Mouse (Mus musculus): ENCODE results near the gene Trpm5. TPM values are rescaled to one million over a fixed set of nuclear protein-coding genes. Genes with fewer than 3 reads are reported as not detected.

Trpm5 gene
- total and polyA plus RNA-seq, 2 experiments from 2014 or later, result 2.0 to 2.1 TPM

DNA sequence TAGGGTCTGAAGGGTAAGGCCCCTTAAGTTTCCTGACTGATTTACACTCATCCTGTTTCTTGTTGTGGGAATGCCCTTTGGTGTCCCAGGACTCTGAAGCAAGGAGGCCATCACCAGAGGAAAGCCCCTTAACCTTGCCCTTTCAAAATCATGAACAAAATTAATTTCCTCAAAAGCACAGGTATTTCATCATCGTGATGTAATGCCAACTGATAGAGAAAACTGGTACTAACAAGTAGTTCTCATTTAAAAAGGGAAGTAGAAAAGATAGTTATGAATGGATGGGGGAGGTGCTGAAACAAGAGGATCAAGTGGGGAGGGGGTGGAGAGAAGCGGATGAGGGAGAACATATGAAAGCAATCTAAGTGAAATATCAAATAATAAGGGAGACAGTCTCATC, 70.9 kb downstream of the Trpm5 start:
- WGBS, result 97% methylated on average over 2 of the region's 2 CpGs
- Histone ChIP-seq H3K27me3 (ENCODE audit: insufficient read depth, low read length) (no peaks in the 10 kb centered on the region), H3K36me3 (ENCODE audit: insufficient read depth, low read length) (peaks cover 6% of the 10 kb centered on the region; the same call in 1 of the 2 replicates), H3K4me2 (ENCODE audit: low read depth, low read length) (no peak overlapping the region), H3K9ac (replicated peaks; ENCODE audit: low read length) (no peak overlapping the region), H3K4me1 (ENCODE audit: insufficient read depth, low read length) (no peaks in the 10 kb centered on the region), H3K4me3 (ENCODE audit: low read length) (no peak overlapping the region), H3K9me3 (ENCODE audit: low read length) (no peaks in the 10 kb centered on the region), H3K27ac (no peak overlapping the region)
- DNase-seq (ENCODE audit: low spot score) (no peak), ATAC-seq (no peak)
- TF ChIP-seq CTCF (IDR thresholded peaks at IDR 0.05; ENCODE audit: low read depth), result no peak

DNA sequence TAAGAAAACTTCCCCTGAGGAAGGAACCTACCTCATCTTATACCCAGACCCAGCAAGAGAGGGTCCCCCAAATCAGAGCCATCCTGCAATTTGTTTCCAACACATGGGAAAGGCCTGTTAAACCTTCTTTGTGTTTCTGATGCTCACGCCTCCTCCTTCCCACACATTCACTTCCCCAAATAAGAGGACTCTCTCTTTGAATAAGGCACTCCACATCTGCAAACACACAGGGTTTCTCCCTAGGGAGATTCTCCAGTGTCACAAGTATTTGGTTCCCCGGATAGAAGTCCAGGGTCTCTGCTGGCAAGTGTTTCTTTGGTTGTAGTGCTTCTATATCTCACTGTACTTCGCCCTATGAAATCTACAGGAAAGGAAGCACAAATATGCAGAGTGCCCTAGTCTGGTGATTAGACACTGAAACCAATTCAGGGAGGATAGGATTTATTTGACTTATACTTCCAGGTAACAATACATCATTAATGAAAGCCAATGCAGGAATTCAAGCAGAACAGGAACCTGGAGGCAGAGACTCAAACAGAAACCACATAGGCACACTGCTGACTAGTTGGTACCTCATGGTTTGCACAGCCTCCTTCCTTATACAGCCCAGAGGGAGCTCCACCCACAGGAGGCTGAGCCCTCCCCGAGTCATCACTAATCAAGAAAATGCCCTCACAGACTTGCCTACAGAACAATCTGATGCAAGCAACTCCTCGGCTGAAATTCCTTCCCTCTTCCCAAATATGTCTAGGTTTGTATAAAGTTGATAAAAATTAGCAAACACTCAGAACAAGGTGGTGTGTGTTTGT, 72.9 kb downstream of the Trpm5 start:
- WGBS, result 69% methylated on average over 5 of the region's 5 CpGs
- peaks cover 6% of the 10 kb centered on the region; the same call in 1 of the 2 replicates for H3K36me3 ChIP-seq (ENCODE audit: insufficient read depth, low read length)
- no peak overlapping the region for H3K4me3 ChIP-seq (ENCODE audit: low read length)
- DNase-seq (ENCODE audit: low spot score) (no peak), ATAC-seq (no peak)
- H3K9ac ChIP-seq (replicated peaks; ENCODE audit: low read length), result no peak overlapping the region
- H3K9me3 ChIP-seq (ENCODE audit: low read length), result no peaks in the 10 kb centered on the region
- TF ChIP-seq CTCF (IDR thresholded peaks at IDR 0.05; ENCODE audit: low read depth), result no peak
- no peaks in the 10 kb centered on the region for H3K27me3 ChIP-seq (ENCODE audit: insufficient read depth, low read length)
- no peaks in the 10 kb centered on the region for H3K4me1 ChIP-seq (ENCODE audit: insufficient read depth, low read length)
- no peak overlapping the region for H3K27ac ChIP-seq
- H3K4me2 ChIP-seq (ENCODE audit: low read depth, low read length), result no peak overlapping the region

DNA sequence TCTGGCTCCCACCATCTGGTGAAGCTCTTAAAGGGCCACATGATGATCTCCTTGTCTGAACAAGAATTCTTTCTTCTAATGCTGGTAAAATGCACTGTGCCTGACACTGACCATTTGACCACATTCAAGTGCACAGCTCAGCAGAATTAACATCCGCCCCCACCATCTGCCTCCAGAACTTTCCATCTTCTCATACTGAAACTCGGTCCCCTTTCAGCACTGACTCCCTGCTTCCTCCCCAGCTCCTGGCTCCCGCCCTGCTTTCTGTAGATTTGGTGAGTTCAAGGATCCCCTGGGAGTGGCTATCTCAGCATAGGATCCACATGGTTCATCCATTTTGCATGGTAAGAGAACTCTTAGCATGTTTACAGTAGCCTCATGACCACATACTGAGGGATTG, 73.7 kb downstream of the Trpm5 start:
- H3K9ac ChIP-seq (replicated peaks; ENCODE audit: low read length), result no peak overlapping the region
- no peak for ATAC-seq
- WGBS, result 75% methylated on average over 3 of the region's 3 CpGs

DNA sequence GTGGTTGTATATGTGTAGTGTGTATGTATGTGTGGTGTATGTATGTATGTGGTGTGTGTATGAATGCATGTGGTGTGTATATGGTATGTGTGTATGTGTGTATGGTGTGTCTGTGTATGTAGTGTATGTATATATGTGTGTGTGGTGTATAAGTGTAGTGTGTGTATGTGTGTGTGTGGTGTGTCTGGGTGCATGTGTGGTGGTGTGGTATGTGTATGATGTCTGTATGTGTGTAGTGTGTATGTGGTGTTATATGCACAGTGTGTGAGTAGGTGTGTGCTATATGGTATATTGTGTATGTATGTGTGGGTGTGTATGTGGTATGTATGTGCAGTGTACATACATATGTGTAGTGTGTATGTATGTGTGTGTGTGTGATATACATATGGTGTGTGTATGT, 74.4 kb downstream of the Trpm5 start:
- ATAC-seq, result no peak; the same call in 1 of the 2 replicates
- H3K27ac ChIP-seq, result no peak overlapping the region

More for the DNA sequence above, 73.7 kb downstream of the Trpm5 start:
- TF ChIP-seq CTCF (IDR thresholded peaks at IDR 0.05; ENCODE audit: low read depth), result no peak
- Histone ChIP-seq H3K4me3 (ENCODE audit: low read length) (no peak overlapping the region), H3K4me1 (ENCODE audit: insufficient read depth, low read length) (peaks cover 6% of the 10 kb centered on the region; the same call in 1 of the 2 replicates), H3K4me2 (ENCODE audit: low read depth, low read length) (no peak overlapping the region), H3K9me3 (ENCODE audit: low read length) (no peaks in the 10 kb centered on the region), H3K27ac (no peak overlapping the region), H3K27me3 (ENCODE audit: insufficient read depth, low read length) (no peaks in the 10 kb centered on the region), H3K36me3 (ENCODE audit: insufficient read depth, low read length) (peaks cover 6% of the 10 kb centered on the region; the same call in 1 of the 2 replicates)
- no peak for DNase-seq (ENCODE audit: low spot score)

More for the DNA sequence above, 74.4 kb downstream of the Trpm5 start:
- Histone ChIP-seq H3K4me1 (ENCODE audit: insufficient read depth, low read length) (peaks cover 13% of the 10 kb centered on the region; the same call in 1 of the 2 replicates), H3K9ac (replicated peaks; ENCODE audit: low read length) (no peak overlapping the region), H3K9me3 (ENCODE audit: low read length) (no peaks in the 10 kb centered on the region), H3K36me3 (ENCODE audit: insufficient read depth, low read length) (peaks cover 1% of the 10 kb centered on the region; the same call in 1 of the 2 replicates), H3K4me2 (ENCODE audit: low read depth, low read length) (no peak overlapping the region), H3K4me3 (ENCODE audit: low read length) (no peak overlapping the region), H3K27me3 (ENCODE audit: insufficient read depth, low read length) (no peaks in the 10 kb centered on the region)
- no peak for DNase-seq (ENCODE audit: low spot score)
- TF ChIP-seq CTCF (IDR thresholded peaks at IDR 0.05; ENCODE audit: low read depth), result no peak

Other genes starting within 250 kb of the Trpm5 start
- 12.0 and 13.9 TPM in 2 replicates for gene Th, start 163.5 kb downstream of the Trpm5 start, total RNA-seq (2014; rRNA removed)
- gene Th, start 163.5 kb downstream of the Trpm5 start, polyA plus RNA-seq (2015; fragmentation: Nextera tagmentation; extraction: Ambion mirVana), result 11.8 and 13.3 TPM in 2 replicates
- 2.9 TPM in 1 of 2 replicates, not detected in the other for gene Ascl2, start 125.4 kb downstream of the Trpm5 start, total RNA-seq (2014; rRNA removed)
- gene Ascl2, start 125.4 kb downstream of the Trpm5 start, polyA plus RNA-seq (2015; fragmentation: Nextera tagmentation; extraction: Ambion mirVana), result 0.69 and 1.1 TPM in 2 replicates
- 0.16 and 0.29 TPM in 2 replicates for gene Tspan32, start 89.6 kb downstream of the Trpm5 start, total RNA-seq (2014; rRNA removed)
- 0.40 and 0.71 TPM in 2 replicates for gene Tspan32, start 89.6 kb downstream of the Trpm5 start, polyA plus RNA-seq (2015; fragmentation: Nextera tagmentation; extraction: Ambion mirVana)
- gene Cd81, start 41.9 kb downstream of the Trpm5 start, total RNA-seq (2014; rRNA removed), result 758 and 776 TPM in 2 replicates
- 708 and 751 TPM in 2 replicates for gene Cd81, start 41.9 kb downstream of the Trpm5 start, polyA plus RNA-seq (2015; fragmentation: Nextera tagmentation; extraction: Ambion mirVana)
- gene Tssc4, start 25.4 kb downstream of the Trpm5 start, total RNA-seq (2014; rRNA removed), result 106 and 118 TPM in 2 replicates
- 101 and 102 TPM in 2 replicates for gene Tssc4, start 25.4 kb downstream of the Trpm5 start, polyA plus RNA-seq (2015; fragmentation: Nextera tagmentation; extraction: Ambion mirVana)
- gene Kcnq1, start 11.7 kb upstream of the Trpm5 start, total RNA-seq (2014; rRNA removed), result 1.2 and 1.9 TPM in 2 replicates
- 1.1 and 1.4 TPM in 2 replicates for gene Kcnq1, start 11.7 kb upstream of the Trpm5 start, polyA plus RNA-seq (2015; fragmentation: Nextera tagmentation; extraction: Ambion mirVana)